Mouse (Mus musculus): Measurements from ENCODE around the gene Brap. TPM values are rescaled to one million over a fixed set of nuclear protein-coding genes. Genes with fewer than 3 reads are reported as not detected.

Brap gene
- total RNA-seq, 4 experiments from 2014 or later = 32.5 to 36.5 (median 34.7) TPM

DNA sequence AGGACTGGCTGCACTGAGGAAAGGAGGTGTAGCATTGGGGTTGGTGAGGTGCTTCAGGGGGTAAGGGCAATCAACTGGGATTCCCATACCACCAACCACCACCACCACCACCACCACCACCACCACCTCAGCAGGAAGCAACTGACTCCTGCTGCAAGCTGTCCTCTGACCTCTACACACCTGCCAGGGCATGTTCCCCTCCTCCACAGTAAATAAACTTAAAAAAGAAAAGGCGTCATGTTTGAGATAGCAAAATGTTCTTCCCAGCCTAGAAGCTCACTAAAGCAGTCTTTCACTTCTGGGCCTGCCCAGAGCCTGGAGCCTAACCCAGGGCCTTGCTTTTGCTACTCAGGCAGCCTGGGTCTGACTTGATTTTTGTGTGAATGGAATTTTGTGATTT, 54.0 kb downstream of the Brap start:
- DNase-seq (ENCODE audit: low spot score in 2 of 2) = no peak

DNA sequence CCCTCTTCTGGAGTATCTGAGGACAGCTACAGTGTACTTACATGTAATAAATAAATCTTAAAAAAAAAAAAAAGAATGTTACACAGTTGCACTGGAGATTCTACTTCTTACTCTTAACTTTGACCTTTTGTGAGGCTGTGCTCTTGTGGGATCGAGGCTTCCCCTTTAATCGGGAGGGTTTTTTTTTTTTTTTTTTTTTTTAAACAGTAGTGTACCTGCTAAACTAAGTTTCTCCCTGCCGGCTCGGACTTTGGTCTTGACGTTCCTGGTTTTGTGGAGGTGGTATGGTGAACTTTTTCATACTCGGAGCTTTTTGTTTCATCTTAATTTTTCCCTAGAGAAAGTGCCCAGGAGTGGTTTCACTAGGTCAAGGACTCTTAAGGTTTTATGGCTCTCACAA, 54.6 kb downstream of the Brap start:
- no peak for DNase-seq (ENCODE audit: low spot score in 2 of 2)

DNA sequence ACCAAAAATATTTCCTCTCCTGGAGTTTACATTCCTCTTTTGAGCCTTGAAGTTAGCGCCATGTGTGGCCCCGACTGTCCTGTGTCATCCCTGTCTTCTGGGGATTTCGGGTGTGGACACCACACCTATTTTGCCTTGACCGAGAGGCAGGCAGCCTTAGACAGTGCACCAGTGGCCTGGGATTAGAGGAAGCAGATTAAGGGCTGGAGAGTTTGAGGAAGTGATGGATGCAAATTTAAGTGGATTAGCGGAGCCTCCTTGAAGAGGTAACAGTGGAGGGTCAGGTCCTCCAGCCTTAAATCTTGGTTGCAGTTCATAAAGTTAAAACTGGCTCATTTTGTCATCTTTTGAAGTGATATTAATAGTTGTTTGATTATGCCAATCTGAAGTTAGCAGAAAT, 58.1 kb downstream of the Brap start:
- DNase-seq (ENCODE audit: low spot score in 2 of 2) = no peak

DNA sequence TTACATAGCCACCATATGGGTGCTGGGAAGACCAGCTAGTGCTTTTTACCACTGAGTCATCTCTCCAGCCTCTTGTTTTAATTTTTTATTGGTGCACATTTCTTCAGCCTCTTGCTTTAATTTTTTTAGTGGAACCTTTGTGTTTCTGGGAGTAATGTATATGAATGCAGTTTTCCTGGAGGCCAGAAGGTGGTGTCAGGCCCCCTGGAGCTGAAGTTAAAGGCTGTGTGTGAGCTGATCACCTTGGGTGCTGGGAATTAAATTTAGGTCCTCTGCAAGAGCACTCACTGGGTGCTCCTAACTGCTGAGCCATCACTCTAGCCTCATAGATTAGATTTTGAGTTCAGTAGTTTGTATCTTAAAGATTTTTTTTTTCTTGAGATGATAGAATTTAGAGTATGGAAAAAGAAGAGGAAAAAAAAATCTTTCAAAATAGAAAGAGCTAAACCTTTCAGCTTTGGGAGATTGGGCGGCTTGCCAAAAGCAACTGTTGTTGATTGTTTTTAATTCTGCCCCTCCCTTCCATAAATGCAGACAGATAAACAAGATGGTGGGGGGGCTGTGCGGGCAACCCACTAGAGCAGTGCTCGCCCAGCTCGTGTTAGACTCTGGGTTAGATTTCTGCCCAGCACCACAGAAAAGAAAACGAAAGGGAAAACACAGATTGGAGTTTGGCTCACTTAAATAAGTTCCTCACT, 60.7 kb downstream of the Brap start:
- DNase-seq (ENCODE audit: low spot score in 2 of 2) = no peak

DNA sequence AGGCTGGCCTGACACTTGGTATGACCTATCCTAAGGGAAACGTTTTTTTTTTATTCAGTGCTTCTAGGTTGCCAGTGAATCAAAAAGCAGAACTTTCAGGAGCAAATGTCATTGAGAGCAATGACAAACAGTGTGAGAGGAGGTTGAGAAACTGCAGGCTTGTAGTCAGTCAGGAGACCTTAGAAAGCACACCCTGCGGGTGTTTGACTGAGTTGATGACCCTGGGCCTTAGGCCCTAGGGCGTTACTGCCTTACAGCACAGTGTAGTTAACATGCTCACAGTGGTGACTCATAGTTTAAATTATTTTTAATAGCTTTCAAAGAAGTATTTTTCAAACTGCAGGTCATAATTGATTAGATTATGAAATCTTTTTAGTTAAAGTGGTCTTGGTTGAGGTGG, 61.5 kb downstream of the Brap start:
- no peak for DNase-seq (ENCODE audit: low spot score in 2 of 2)

DNA sequence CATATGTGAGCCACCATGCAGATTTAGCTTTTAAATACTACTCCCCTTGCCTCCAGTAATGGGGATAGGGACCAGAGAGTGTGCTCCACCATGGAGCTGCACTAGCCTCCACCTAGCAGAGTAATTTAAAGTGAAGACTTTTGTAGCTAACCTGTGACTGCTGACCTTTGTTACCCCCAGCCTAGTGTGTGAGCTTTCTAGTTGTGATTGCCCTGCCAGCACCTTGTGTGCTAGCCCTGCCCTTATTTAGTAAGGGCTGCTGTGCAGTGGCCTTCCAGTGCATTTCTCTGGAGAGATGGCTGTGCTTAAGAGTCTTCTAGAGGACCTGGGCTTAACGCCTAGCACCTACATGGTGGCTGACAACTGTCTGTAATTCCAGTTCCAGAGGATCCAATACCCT, 64.3 kb downstream of the Brap start:
- DNase-seq (ENCODE audit: low spot score in 2 of 2) = no peak

DNA sequence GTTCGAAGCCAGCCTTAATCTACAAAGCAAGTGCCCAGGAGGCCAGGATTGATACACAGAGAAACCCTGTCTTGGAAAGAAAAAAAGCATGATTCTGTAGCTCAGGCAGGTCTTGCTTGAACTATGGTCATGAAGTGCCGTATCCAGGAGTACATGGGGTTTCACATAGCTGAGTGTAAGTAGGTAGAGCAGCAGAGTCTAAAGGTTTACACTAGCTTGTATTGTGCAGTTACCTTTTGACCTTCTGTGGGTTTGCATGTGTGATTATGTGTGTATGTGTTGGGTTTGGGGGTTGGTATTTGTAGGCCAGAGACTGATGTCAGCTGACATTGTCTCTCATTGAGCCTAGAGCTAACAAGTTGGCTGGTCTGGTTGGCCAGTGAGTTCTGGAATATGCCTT, 69.7 kb downstream of the Brap start:
- DNase-seq (ENCODE audit: low spot score in 2 of 2) = no peak

DNA sequence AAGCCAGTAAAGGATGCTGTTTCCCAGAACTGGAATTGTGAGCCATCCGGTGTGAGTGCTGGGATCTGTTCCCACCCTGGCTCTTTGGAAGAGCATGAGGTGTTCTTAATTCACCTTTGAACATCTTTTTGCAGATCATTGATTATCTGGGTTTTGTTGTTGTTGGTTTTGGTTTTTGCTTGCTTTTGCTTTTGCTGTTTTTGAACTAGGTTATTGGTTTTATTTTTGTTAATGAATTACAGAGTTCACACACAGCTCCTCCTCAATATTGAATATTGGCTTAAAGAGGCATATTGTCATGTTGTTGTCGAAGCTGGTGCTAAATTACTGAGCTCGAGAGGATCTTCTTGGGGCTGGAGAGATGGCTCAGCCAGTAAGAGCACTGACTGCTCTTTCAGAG, 76.3 kb downstream of the Brap start:
- no peak for DNase-seq (ENCODE audit: low spot score in 2 of 2)

Other genes starting within 250 kb of the Brap start
- gene Tmem116, start 208.7 kb upstream of the Brap start, total RNA-seq (2022) = 1 to 10 TPM; 6.3 to 9.3 (median 8.5) TPM
- gene Erp29, start 208.1 kb upstream of the Brap start, total RNA-seq (2022) = 10 to 100 TPM; 30.5 to 34.9 (median 31.1) TPM
- not detected for gene Adam1b, start 157.1 kb upstream of the Brap start, total RNA-seq (2022)
- 1 to 10 TPM; 1.1 to 1.9 (median 1.5) TPM for gene Adam1a, start 115.1 kb upstream of the Brap start, total RNA-seq (2022)
- under 1 TPM in 1 of 4 experiments, not detected in 3; 0.94 TPM for gene Gm42878, start 115.1 kb upstream of the Brap start, total RNA-seq (2022)
- gene Mapkapk5, start 114.7 kb upstream of the Brap start, total RNA-seq (2022) = 100 to 1,000 TPM; 112 to 152 (median 133) TPM
- 100 to 1,000 TPM; 112 to 210 (median 157) TPM for gene Aldh2, start 66.7 kb upstream of the Brap start, total RNA-seq (2022)
- gene Acad12, start 41.6 kb upstream of the Brap start, total RNA-seq (2022) = 10 to 100 TPM; 23.7 to 31.0 (median 28.0) TPM
- gene Acad10, start within 50 bp of the Brap start, total RNA-seq (2022) = 10 to 100 TPM; 12.7 to 14.7 (median 13.5) TPM
- 100 to 1,000 TPM in 1 of 4 experiments, 10 to 100 TPM in 3; 82.6 to 108 (median 88.6) TPM for gene Atxn2, start 50.8 kb downstream of the Brap start, total RNA-seq (2022)
- 10 to 100 TPM; 11.4 to 13.1 (median 12.3) TPM for gene Sh2b3, start 177.1 kb downstream of the Brap start, total RNA-seq (2022)
- gene Pheta1, start 188.4 kb downstream of the Brap start, total RNA-seq (2022) = 1 to 10 TPM; 5.0 to 5.7 (median 5.2) TPM

Measured in gastrocnemius, adult 8-10 months (tissue).